Mouse (Mus musculus) testis, adult 2 months (tissue): ENCODE results near the gene Macrod1.

Source experiments
- CTCF ChIP-seq: fragments of 200-500 bp; IDR thresholded peaks from 2 replicates; pipeline ENCODE4 v1.5.1; 2012; ENCODE audit warnings: low read depth, mild to moderate bottlenecking, inconsistent platforms, low read length, moderate library complexity; ENCODE audit not compliant: control insufficient read depth, insufficient read depth, insufficient replicate concordance
- POLR2A ChIP-seq: fragments of 200-500 bp; IDR thresholded peaks from 2 replicates; pipeline ENCODE4 v1.6.1; 2012; ENCODE audit warnings: low read depth, mild to moderate bottlenecking, inconsistent platforms, low read length, moderate library complexity; ENCODE audit not compliant: control insufficient read depth

- no peak for TF ChIP-seq POLR2A
- no peak for TF ChIP-seq CTCF
Measured at GRCm38 (mm10) chr19:7165509-7166199, 109.0 kb downstream of the Macrod1 start.
